Mouse (Mus musculus) liver, embryonic 11.5 days (tissue): ENCODE measurements at regions not wholly inside any gene's neighbourhood (a gene's known extent, or its start where the extent isn't known, plus 50 kb on each side); places are given as distances from the start of the nearest gene placed in this dataset.

Source experiments
- ATAC-seq: fragments of 200-750 bp; cut with Nextera tagmentation; replicated peaks from 2 replicates; pipeline ENCODE4 v1.8.0; 2017; ENCODE audit warnings: moderate number of reproducible peaks, mild to moderate bottlenecking, moderate TSS enrichment, moderate library complexity; ENCODE audit not compliant: low FRiP score
- DNase-seq: peaks from one replicate; pipeline ENCODE4 v3.0.0-alpha.2; 2017; ENCODE audit warnings: low spot score
- H3K27ac ChIP-seq: fragments of 300-500 bp; sonication (generic); 2 replicates; pipeline ENCODE4 v1.5.1; 2014; ENCODE audit warnings: mild to moderate bottlenecking, low read depth, low read length, control low read depth
- H3K27me3 ChIP-seq: fragments of 300-500 bp; sonication (generic); replicated peaks from 2 replicates; pipeline ENCODE4 v1.6.1; 2014; ENCODE audit warnings: low read length, mixed read lengths; ENCODE audit not compliant: control insufficient read depth, insufficient read depth
- H3K36me3 ChIP-seq: fragments of 300-500 bp; sonication (generic); 2 replicates; pipeline ENCODE4 v1.6.1; 2014; ENCODE audit warnings: mild to moderate bottlenecking, low read length, moderate library complexity, mixed read lengths; ENCODE audit not compliant: control insufficient read depth, insufficient read depth
- H3K4me1 ChIP-seq: fragments of 300-500 bp; sonication (generic); replicated peaks from 2 replicates; pipeline ENCODE4 v1.6.1; 2014; ENCODE audit warnings: low read length, mixed read lengths; ENCODE audit not compliant: control insufficient read depth, insufficient read depth
- H3K4me2 ChIP-seq: fragments of 300-500 bp; sonication (generic); 2 replicates; pipeline ENCODE4 v1.6.1; 2014; ENCODE audit warnings: mild to moderate bottlenecking, control low read depth, moderate library complexity
- H3K4me3 ChIP-seq: fragments of 300-500 bp; sonication (generic); 2 replicates; pipeline ENCODE4 v1.5.1; 2014; ENCODE audit warnings: low read depth, low read length, control low read depth
- H3K9ac ChIP-seq: fragments of 300-500 bp; sonication (generic); 2 replicates; pipeline ENCODE4 v1.6.1; 2014; ENCODE audit warnings: low read depth, low read length, control low read depth
- H3K9me3 ChIP-seq: fragments of 300-500 bp; sonication (generic); 2 replicates; pipeline ENCODE4 v1.6.1; 2016; ENCODE audit warnings: low read length, inconsistent platforms, mixed read lengths; ENCODE audit not compliant: control insufficient read depth
- WGBS: fragments of 180-500 bp; shearing (Covaris S2); extraction: QIAGEN DNeasy Blood & Tissue Kit; methylation state at CpG from one replicate; pipeline ENCODE4 v1.1.7; 2014; 5-methylcytosine and 5-hydroxymethylcytosine counted together

- ATAC-seq (no peak), DNase-seq (no peak)
- Histone ChIP-seq H3K4me1 (peaks cover 4% of the 10 kb centered on the region; the same call in 1 of the 2 replicates), H3K9ac (no peak overlapping the region), H3K9me3 (no peaks in the 10 kb centered on the region), H3K4me3 (no peak overlapping the region), H3K36me3 (no peaks in the 10 kb centered on the region), H3K27ac (no peak overlapping the region), H3K27me3 (peaks cover 23% of the 10 kb centered on the region), H3K4me2 (no peak overlapping the region)
- 52% methylated on average over 10 of the region's 10 CpGs for WGBS
These were observed 87.2 kb downstream of the Zfp36l2 start for GRCm38 (mm10) chr17:84100523-84100922.

DNA sequence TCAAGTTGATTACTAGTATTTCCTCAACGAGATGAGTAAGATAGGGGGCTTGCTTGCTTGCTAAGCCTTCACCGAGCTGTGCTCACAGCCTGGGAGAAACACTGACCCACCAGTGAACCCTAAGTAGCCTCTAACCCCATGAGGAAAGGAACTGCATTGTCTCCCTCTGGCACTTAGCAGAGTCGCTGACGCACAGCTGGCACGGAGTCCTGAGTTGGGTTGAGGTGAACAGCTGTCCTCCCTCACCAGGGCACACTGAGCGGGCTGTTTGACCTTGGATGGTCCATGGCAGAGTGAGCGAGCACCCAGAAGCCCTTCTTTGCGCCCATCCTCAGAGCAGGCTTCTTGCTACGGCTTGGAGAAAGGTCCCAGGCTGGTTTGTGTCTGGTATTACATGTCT is 88.0 kb downstream of the Zfp36l2 start:
- no peaks in the 10 kb centered on the region for H3K9me3 ChIP-seq
- no peak overlapping the region for H3K4me3 ChIP-seq
- no peaks in the 10 kb centered on the region for H3K36me3 ChIP-seq
- DNase-seq (no peak), ATAC-seq (no peak)
- 78% methylated on average over 9 of the region's 9 CpGs for WGBS
- H3K4me2 ChIP-seq, result no peak overlapping the region
- H3K27me3 ChIP-seq, result peaks cover 26% of the 10 kb centered on the region
- H3K9ac ChIP-seq, result no peak overlapping the region
- peaks cover 4% of the 10 kb centered on the region; the same call in 1 of the 2 replicates for H3K4me1 ChIP-seq
- no peak overlapping the region for H3K27ac ChIP-seq

DNA sequence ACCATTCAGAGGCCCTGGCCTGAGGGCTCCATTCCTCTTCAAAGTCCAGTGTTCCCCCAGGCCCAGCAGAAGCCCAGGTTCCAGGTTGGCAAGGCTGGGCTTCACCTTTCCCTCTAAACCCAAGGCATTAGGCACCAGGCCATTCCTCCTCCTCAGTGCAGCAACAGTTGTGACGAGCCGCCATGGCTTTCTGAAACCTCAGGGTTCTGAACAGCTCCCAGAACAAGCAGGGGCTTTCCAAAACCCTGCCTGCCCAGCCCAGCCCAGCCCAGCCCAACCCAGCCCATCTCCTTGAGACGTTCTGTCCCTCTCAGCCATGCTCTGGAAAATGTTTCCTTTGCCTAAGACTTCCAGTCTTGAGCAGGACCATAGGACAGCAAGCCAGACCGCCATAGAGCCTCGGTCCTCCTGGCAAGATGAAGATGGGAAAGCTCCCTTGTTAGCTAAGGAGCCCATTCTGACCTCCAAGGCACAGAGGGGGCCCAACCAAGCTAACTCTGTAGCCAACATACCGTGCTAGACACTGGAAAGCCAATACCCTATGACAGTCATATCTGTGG is 89.8 kb downstream of the Zfp36l2 start:
- no peak overlapping the region for H3K4me2 ChIP-seq
- ATAC-seq (no peak), DNase-seq (no peak)
- H3K36me3 ChIP-seq, result no peaks in the 10 kb centered on the region
- peaks cover 4% of the 10 kb centered on the region; the same call in 1 of the 2 replicates for H3K4me1 ChIP-seq
- WGBS, result 81% methylated on average over 6 of the region's 6 CpGs
- H3K9ac ChIP-seq, result no peak overlapping the region
- H3K4me3 ChIP-seq, result no peak overlapping the region
- H3K27ac ChIP-seq, result no peak overlapping the region
- no peaks in the 10 kb centered on the region for H3K9me3 ChIP-seq
- H3K27me3 ChIP-seq, result peaks cover 27% of the 10 kb centered on the region

DNA sequence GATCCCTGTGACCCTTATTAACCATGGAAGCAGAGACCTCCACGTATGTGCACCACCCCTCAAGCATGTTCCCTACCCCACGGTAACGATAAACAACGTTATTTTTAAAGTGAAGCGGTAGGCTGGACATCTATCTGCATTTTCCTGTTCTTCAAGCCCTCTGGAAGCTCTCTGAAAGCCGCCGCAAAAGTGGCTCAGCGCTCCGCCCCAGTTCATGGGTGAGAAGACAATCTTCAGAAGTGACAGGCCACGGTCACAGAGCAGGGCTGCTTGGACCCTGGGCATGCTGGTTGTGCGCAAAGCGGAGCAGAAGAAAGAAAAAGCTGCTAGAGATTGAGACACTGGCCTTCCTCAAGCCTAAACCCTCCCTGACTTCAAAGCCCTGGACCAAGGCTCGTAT is 90.5 kb downstream of the Zfp36l2 start:
- peaks cover 4% of the 10 kb centered on the region; the same call in 1 of the 2 replicates for H3K4me1 ChIP-seq
- DNase-seq (no peak), ATAC-seq (no peak)
- H3K27ac ChIP-seq, result no peak overlapping the region
- no peaks in the 10 kb centered on the region for H3K9me3 ChIP-seq
- H3K27me3 ChIP-seq, result peaks cover 27% of the 10 kb centered on the region
- no peak overlapping the region for H3K9ac ChIP-seq
- no peak overlapping the region for H3K4me3 ChIP-seq
- WGBS, result 70% methylated on average over 13 of the region's 13 CpGs
- no peak overlapping the region for H3K4me2 ChIP-seq
- no peaks in the 10 kb centered on the region for H3K36me3 ChIP-seq

GRCm38 (mm10) chr17:84096345-84097260 is 91.1 kb downstream of the Zfp36l2 start:
- Histone ChIP-seq H3K4me3 (peak overlapping the region; percentile 43), H3K27me3 (peaks cover 27% of the 10 kb centered on the region), H3K4me2 (peak overlapping the region; percentile 73), H3K4me1 (peaks cover 4% of the 10 kb centered on the region; the same call in 1 of the 2 replicates), H3K9me3 (no peaks in the 10 kb centered on the region), H3K9ac (peak overlapping the region; percentile 42), H3K36me3 (no peaks in the 10 kb centered on the region), H3K27ac (no peak overlapping the region)
- 0 out of 2 replicates have a peak, but pooled peaks have one; percentile 43 for ATAC-seq
- 6% methylated on average over 59 of the region's 59 CpGs for WGBS
- DNase-seq, result peak; percentile 64

GRCm38 (mm10) chr17:84095829-84096228 is 91.9 kb downstream of the Zfp36l2 start:
- no peak overlapping the region for H3K4me3 ChIP-seq
- 56% methylated on average over 4 of the region's 4 CpGs for WGBS
- H3K36me3 ChIP-seq, result no peaks in the 10 kb centered on the region
- peaks cover 4% of the 10 kb centered on the region; the same call in 1 of the 2 replicates for H3K4me1 ChIP-seq
- H3K9me3 ChIP-seq, result no peaks in the 10 kb centered on the region
- peak overlapping the region; percentile 73; the same call in 1 of the 2 replicates for H3K4me2 ChIP-seq
- no peak overlapping the region for H3K9ac ChIP-seq
- H3K27ac ChIP-seq, result no peak overlapping the region
- no peak for ATAC-seq
- peaks cover 27% of the 10 kb centered on the region for H3K27me3 ChIP-seq
- no peak for DNase-seq

GRCm38 (mm10) chr17:84095089-84095488 is 92.7 kb downstream of the Zfp36l2 start:
- Histone ChIP-seq H3K4me3 (no peak overlapping the region), H3K4me2 (no peak overlapping the region), H3K9me3 (no peaks in the 10 kb centered on the region), H3K4me1 (peaks cover 4% of the 10 kb centered on the region; the same call in 1 of the 2 replicates), H3K9ac (no peak overlapping the region), H3K36me3 (no peaks in the 10 kb centered on the region), H3K27ac (no peak overlapping the region), H3K27me3 (peaks cover 27% of the 10 kb centered on the region)
- 71% methylated on average over 2 of the region's 2 CpGs for WGBS
- no peak for ATAC-seq
- DNase-seq, result no peak

GRCm38 (mm10) chr17:84086394-84086793 is 101.4 kb downstream of the Zfp36l2 start:
- no peak for ATAC-seq
- WGBS, result 77% methylated on average over 12 of the region's 12 CpGs
- no peak overlapping the region for H3K27ac ChIP-seq
- H3K36me3 ChIP-seq, result no peaks in the 10 kb centered on the region
- no peak overlapping the region for H3K4me3 ChIP-seq
- H3K4me2 ChIP-seq, result no peak overlapping the region
- peaks cover 12% of the 10 kb centered on the region for H3K4me1 ChIP-seq
- no peaks in the 10 kb centered on the region for H3K27me3 ChIP-seq
- DNase-seq, result no peak
- H3K9ac ChIP-seq, result no peak overlapping the region
- no peaks in the 10 kb centered on the region for H3K9me3 ChIP-seq
